Mouse (Mus musculus): Measurements from ENCODE around the gene Agpat4. TPM values are rescaled to one million over a fixed set of nuclear protein-coding genes. Genes with fewer than 3 reads are reported as not detected.

Agpat4 gene
- total RNA-seq, 2 experiments from 2014 or later = 70.3 to 73.9 TPM

GRCm38 (mm10) chr17:12182702-12183485, 64.4 kb downstream of the Agpat4 start:
- no peak for DNase-seq (ENCODE audit: low spot score in 2 of 2)

- DNase-seq (ENCODE audit: low spot score in 2 of 2) = no peak
These were observed 65.8 kb downstream of the Agpat4 start for GRCm38 (mm10) chr17:12184283-12184682.

- DNase-seq (ENCODE audit: low spot score in 2 of 2) = no peak
These were observed 67.4 kb downstream of the Agpat4 start for GRCm38 (mm10) chr17:12185855-12186254.

- no peak for DNase-seq (ENCODE audit: low spot score in 2 of 2)
These were observed 67.8 kb downstream of the Agpat4 start for GRCm38 (mm10) chr17:12186341-12186740.

- DNase-seq (ENCODE audit: low spot score in 2 of 2) = peak in 1 of 2 experiments; percentile 78
These were observed 69.3 kb downstream of the Agpat4 start for GRCm38 (mm10) chr17:12187782-12188181.

- DNase-seq (ENCODE audit: low spot score in 2 of 2) = no peak
These were observed 76.6 kb downstream of the Agpat4 start for GRCm38 (mm10) chr17:12195137-12195536.

GRCm38 (mm10) chr17:12195604-12196003, 77.1 kb downstream of the Agpat4 start:
- no peak for DNase-seq (ENCODE audit: low spot score in 2 of 2)

GRCm38 (mm10) chr17:12199933-12200332, 81.4 kb downstream of the Agpat4 start:
- no peak for DNase-seq (ENCODE audit: low spot score in 2 of 2)

- no peak for DNase-seq (ENCODE audit: low spot score in 2 of 2)
These were observed 82.6 kb downstream of the Agpat4 start for GRCm38 (mm10) chr17:12201086-12201485.

- DNase-seq (ENCODE audit: low spot score in 2 of 2) = peak in 1 of 2 experiments; percentile 59
These were observed 85.0 kb downstream of the Agpat4 start for GRCm38 (mm10) chr17:12203414-12203897.

GRCm38 (mm10) chr17:12204246-12204645, 85.7 kb downstream of the Agpat4 start:
- no peak for DNase-seq (ENCODE audit: low spot score in 2 of 2)

GRCm38 (mm10) chr17:12204689-12205014, 86.1 kb downstream of the Agpat4 start:
- DNase-seq (ENCODE audit: low spot score in 2 of 2) = no peak

GRCm38 (mm10) chr17:12205015-12205693, 86.7 kb downstream of the Agpat4 start:
- DNase-seq (ENCODE audit: low spot score in 2 of 2) = no peak

GRCm38 (mm10) chr17:12205694-12206075, 87.2 kb downstream of the Agpat4 start:
- DNase-seq (ENCODE audit: low spot score in 2 of 2) = no peak

GRCm38 (mm10) chr17:12206248-12206647, 87.7 kb downstream of the Agpat4 start:
- no peak for DNase-seq (ENCODE audit: low spot score in 2 of 2)

- no peak for DNase-seq (ENCODE audit: low spot score in 2 of 2)
These were observed 88.6 kb downstream of the Agpat4 start for GRCm38 (mm10) chr17:12207022-12207548.

- no peak for DNase-seq (ENCODE audit: low spot score in 2 of 2)
These were observed 91.0 kb downstream of the Agpat4 start for GRCm38 (mm10) chr17:12209481-12209880.

- DNase-seq (ENCODE audit: low spot score in 2 of 2) = peak; percentile 83 to 87
These were observed 92.1 kb downstream of the Agpat4 start for GRCm38 (mm10) chr17:12210544-12211132.

- no peak for DNase-seq (ENCODE audit: low spot score in 2 of 2)
These were observed 93.4 kb downstream of the Agpat4 start for GRCm38 (mm10) chr17:12211890-12212289.

GRCm38 (mm10) chr17:12212341-12212740, 93.8 kb downstream of the Agpat4 start:
- DNase-seq (ENCODE audit: low spot score in 2 of 2) = no peak

GRCm38 (mm10) chr17:12213430-12213829, 94.9 kb downstream of the Agpat4 start:
- no peak for DNase-seq (ENCODE audit: low spot score in 2 of 2)

GRCm38 (mm10) chr17:12216224-12216623, 97.7 kb downstream of the Agpat4 start:
- DNase-seq (ENCODE audit: low spot score in 2 of 2) = no peak

All from layer of hippocampus, postnatal 14 days (tissue).